Mouse (Mus musculus): ENCODE results near the gene 6030408B16Rik. TPM values are rescaled to one million over a fixed set of nuclear protein-coding genes. Genes with fewer than 3 reads are reported as not detected.
"Not testable (repeated sequence)": the region's sequence is repeated elsewhere in the genome, so short reads cannot be mapped to it uniquely, and the experiment has no call there.

Gene 6030408B16Rik
- total RNA-seq, 2 experiments from 2014 or later = 1.7 to 1.8 TPM

- DNase-seq = no peak
- intact Hi-C loops (cut with DNase I) = loop anchor here (5.0 kb wide), 1 partner anchor 96 kb away; the partner anchor contains the start of gene Grasp
Observed at GRCm38 (mm10) chr15:101317814-101318500, 24.9 kb downstream of the 6030408B16Rik start.

GRCm38 (mm10) chr15:101318889-101319765 lies 26.1 kb downstream of the 6030408B16Rik start:
- no peak for DNase-seq
- intact Hi-C loops (cut with DNase I) = loop anchor here (5.0 kb wide), 1 partner anchor 97 kb away; the partner anchor contains the start of gene Grasp

DNA sequence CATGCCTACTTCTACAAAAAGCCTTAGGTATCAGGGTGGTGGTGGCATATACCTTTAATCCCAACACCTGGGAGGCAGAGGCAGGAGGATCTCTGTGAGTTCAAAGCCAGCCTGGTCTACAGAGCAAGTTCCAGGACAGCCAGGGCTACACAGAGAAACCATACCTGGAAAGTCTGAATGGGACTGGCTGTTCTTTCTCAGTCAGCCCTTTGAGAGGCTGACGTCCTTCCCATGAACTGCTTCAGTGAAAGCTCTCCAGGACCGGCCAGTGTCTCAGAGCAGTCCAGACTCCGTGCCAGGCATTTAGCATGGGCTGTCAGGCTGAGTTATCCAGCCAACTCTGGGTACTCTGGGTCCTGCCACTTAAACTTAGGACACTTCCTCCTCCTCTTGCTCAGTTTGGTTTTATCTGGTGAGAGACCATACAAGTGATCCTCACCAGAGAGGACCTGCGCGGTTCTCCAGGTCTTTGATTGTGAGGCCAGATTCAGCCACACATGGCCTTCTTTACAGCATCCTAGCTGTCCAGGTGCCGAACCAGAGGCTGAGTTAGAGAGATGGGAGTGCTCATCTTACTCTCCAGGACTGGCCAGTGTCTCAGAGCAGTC lies 27.1 kb downstream of the 6030408B16Rik start:
- no peak for DNase-seq
- intact Hi-C loops (cut with DNase I) = no loop called here

GRCm38 (mm10) chr15:101320618-101321041 lies 27.6 kb downstream of the 6030408B16Rik start:
- DNase-seq = no peak

DNA sequence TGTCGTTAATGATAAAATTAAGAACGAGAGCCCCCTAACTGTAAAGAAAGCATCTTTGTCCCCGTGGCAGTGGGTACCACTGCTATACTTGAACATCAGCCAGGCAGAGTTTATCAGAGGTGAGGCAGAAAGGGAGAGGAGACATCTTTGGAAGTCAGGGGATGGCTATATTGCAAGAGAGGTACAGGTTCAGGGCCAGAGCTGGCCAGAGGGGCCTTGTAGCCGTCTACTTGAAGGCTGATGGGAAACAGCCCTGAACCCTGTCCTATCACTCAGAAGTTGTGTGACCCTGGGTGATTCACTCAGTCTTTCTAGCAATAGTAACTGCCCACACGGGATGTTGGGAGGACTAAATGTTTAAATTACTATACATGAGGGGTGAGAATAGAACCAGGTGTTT lies 28.1 kb downstream of the 6030408B16Rik start:
- no peak for DNase-seq
- intact Hi-C loops (cut with DNase I) = no loop called here

More at GRCm38 (mm10) chr15:101320618-101321041, 27.6 kb downstream of the 6030408B16Rik start:
- intact Hi-C loops (cut with DNase I) = no loop called here

DNA sequence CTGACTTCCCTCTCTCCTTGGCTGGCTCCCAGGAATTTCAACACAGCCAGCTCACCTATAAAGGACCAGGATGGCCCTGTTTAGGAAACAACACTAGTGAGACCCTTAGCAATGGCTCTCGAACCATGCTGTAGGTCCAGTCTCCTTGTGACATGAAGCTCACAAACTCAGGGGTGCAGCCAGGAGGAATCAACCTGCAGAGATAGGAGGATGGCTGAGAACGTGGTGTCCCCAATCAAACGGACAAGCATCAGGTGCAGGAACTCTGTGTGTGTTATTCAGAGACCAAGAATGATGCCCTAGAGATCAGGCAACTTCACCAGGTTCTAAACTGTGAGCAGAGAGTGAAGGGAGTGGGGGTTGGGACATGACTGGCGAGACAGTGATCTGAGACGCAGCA lies 29.1 kb downstream of the 6030408B16Rik start:
- no peak for DNase-seq
- intact Hi-C loops (cut with DNase I) = no loop called here

GRCm38 (mm10) chr15:101322640-101323039 lies 29.6 kb downstream of the 6030408B16Rik start:
- no peak for DNase-seq
- intact Hi-C loops (cut with DNase I) = no loop called here

DNA sequence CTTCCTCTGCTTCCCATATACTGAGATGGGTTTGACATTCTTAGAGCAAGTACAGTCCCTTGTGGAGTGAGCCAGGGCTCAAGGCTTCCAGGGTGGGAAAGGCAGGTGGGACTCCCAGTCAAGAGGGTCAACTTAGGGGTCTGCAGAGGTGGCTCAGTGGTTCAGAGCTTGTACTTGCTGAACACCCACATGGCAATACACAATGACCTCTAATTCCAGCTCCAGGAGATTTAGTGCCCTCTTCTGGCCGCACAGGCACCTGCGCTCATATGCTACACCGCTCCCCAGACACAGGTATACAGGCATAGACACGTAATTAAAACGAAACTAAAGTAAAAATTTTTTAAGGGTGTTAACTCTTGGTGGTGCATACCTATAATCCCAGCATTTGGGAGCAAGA lies 30.5 kb downstream of the 6030408B16Rik start:
- intact Hi-C loops (cut with DNase I) = no loop called here
- DNase-seq = no peak

DNA sequence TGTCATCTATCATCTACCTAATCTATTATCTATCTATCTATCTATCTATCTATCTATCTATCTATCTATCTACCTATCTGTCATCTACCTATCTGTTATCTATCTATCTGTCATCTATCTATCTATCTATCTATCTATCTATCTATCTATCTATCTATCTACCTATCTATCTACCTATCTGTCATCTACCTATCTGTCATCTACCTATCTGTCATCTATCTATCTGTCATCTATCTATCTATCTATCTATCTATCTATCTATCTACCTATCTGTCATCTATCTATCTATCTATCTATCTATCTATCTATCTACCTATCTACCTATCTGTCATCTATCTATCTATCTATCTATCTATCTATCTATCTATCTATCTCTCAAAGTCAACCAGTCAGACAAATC lies 31.4 kb downstream of the 6030408B16Rik start:
- DNase-seq; intact Hi-C loops (cut with DNase I): not testable (repeated sequence)

DNA sequence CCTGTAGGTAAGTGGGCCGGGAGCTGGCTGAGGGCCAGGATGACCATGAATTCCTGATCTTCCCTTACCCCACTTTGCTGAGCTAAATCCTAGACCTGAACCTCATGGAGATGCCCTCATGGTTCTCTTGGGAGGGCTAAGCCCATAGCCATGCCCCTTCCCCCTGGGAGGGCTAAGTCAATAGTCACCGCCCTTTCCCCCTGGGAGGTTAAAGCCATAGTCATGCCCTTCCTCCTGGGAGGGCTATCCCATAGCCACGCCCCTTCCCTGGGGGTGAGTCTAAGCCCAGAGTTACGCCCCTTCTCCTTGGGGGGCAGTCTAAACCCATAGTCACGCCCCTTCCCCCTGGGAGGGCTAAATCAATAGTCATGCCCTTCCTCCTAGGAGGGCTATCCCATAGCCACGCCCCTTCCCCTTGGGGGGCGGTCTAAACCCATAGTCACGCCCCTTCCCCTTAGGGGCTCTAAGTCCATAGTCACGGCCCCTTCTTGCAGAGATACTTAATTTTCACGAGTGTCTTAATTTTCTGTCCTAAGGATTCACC lies 33.1 kb downstream of the 6030408B16Rik start:
- no peak for DNase-seq
- intact Hi-C loops (cut with DNase I) = loop anchor here (2.0 kb wide), 2 partner anchors 649 to 659 kb away; no protein-coding TSS in a partner anchor

DNA sequence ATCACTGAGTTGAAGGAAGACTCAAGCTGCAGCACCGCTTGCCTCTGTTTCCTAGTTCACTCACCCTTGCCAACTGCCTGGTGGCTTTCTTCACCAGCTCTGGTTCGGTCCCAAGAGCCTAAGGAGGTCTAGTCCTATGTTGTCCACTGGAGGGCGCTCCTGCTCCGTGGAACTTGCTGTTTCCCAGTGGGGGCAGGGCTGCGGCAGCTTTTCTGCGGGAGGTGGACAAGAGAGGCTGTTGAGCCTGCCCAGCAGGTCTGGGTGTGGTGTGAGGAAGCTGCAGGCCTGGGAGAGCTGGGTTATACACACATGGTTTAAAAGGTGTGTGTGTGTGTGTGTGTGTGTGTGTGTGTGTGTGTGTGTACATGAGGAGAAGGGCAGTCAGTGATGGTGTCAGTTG lies 34.3 kb downstream of the 6030408B16Rik start:
- intact Hi-C loops (cut with DNase I) = loop anchor here (2.0 kb wide), 2 partner anchors 648 to 658 kb away; no protein-coding TSS in a partner anchor
- DNase-seq = peak; percentile 88 to 94

DNA sequence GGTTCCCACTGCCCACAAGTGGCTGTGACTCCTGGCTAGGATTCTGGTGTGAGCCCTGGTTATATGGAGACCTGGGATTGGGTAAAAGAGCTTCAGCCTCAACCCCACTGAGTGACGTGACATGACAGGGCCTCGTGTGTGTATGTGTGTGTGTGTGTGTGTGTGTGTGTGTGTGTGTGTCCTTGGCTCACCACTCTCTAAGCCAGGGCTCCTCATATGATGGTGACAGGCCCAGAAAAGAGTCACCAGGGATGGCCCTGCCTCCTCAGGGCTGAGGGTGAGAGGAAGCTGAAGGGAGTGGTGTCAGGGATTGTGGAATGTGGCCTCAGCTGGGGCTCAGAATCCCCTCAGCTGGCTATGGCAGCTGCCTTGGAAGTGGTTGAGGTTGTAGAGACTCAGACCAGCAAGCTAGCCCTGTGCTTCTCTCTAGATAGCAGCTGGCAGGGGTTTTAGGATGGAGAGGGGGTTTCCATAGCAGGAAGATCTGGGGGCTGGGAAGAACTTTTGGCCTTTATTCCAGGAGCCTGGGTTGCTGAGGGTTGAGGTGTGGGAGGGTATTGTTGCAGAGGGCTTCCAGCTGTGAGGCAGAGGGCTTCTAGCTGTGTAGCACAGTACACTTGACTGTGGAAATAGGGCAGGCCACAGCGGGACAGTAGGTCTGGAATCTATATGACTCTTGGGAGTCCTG lies 36.0 kb downstream of the 6030408B16Rik start:
- intact Hi-C loops (cut with DNase I) = no loop called here
- no peak for DNase-seq

DNA sequence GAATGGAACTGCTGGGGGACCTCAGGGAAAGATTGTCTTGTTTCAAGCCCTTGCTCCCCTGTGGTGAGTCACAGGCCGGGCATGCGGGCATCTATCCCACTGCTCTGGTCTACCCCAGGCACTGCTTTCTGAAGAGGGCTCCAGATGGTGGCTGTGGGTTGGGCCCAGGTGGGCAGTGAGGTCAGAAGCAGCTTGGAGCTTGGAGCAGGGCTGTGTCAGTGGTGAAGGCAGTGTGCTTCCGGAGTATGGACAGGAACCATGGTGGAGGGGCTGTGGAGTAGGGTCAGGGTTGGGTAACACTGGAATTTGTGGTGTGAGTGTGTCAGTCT lies 36.5 kb downstream of the 6030408B16Rik start:
- intact Hi-C loops (cut with DNase I) = no loop called here
- DNase-seq = no peak

DNA sequence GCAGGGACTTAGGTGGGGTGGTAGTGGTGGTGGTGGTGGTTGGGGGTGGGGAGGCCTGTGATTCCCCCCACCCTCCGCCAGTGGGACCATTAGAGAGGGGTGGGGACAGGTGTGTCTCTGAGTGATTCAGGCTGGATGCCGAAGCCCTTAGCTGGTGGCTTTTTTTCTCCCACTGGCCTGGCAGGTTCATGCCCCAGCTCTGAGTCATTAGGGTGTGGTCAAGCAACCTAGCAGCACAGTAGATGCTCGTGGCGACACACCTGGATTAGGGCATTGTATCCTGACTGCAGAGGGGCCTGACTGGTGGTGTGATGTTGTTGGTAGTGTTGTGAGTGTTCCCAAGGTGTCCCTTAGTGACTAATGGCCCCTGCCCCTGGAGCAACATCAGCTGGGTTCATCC lies 38.1 kb downstream of the 6030408B16Rik start:
- DNase-seq = no peak
- intact Hi-C loops (cut with DNase I) = no loop called here

DNA sequence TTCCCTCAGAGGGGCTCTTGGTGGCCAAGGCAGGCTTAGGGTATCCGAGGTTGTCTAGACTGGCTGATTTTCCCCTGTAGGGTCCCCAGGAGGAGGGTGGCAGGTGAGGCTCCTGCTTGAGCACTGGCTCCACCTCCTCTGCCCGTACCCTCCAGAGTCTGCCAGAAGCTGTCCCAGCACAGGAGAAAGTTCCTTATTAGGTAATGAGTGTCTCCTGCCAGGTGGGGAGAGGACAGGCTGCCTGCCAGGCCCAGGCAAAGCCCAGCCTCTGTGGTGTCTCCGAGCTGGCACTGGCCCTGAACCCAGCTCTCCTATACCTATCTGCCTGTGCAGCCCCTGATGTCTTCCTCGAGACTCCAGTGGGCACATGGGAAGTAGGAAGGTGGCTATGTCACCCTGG lies 39.4 kb downstream of the 6030408B16Rik start:
- no peak for DNase-seq
- intact Hi-C loops (cut with DNase I) = no loop called here

DNA sequence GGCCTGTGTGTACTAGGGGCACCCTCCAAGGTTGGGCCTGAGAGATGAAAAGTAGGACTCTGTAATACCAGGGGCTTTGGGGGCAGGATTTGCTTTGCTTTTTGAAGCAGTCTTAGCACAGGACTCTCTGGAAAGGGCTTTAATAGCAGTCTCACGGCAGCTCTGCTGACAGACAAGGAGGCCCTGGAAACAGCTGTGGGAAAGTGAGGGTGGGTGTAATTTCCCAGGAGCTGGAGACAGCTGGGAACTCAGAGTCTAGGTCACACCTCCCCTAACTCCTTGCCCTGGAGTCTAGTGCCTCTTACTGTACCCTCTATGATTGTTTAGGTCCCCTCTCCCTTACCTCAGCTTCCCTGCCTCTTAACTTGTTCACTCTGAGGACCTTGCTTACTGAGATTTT lies 40.2 kb downstream of the 6030408B16Rik start:
- intact Hi-C loops (cut with DNase I) = no loop called here
- no peak for DNase-seq

DNA sequence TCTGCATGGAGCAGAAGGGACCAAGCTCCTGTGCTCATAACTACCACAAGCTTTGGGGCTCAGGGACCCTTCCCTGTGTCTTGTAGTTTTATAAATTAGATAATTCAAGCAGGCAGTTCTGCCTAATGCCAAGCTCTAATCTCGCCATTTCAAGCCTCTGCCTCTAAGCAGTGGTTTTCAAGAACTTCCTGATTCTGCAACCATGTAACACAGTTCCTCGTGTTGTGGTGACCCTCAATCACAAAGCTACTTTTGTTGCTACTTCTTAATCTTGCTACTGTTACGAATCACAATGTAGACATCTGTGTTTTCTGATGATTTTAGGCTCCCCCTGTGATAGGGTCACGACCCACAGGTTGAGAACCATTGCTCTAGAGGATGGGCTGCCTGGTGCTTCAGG lies 40.6 kb downstream of the 6030408B16Rik start:
- intact Hi-C loops (cut with DNase I) = no loop called here
- no peak for DNase-seq

- intact Hi-C loops (cut with DNase I) = loop anchor here (5.0 kb wide), 1 partner anchor 731 kb away; no protein-coding TSS in a partner anchor
Observed at GRCm38 (mm10) chr15:101336474-101337174, 43.6 kb downstream of the 6030408B16Rik start.

DNA sequence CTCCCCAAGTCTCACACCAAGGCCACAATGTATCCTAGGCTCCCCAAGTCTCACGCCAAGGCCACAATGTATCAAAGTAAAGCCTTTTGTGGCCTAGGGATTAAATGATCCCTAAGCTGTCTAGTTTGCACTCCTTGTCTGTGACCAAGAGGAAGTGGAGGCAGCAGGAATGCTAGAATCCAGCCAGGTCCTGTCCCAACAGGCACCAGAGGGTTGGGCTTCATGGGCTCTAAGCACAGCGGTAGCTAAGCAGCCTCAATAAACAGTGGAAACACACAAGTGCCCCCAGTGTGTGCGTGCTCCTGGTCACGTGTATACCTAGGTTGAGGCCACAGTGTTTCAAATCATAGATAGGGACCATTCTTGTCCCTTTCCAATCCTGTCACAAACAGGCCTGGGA lies 45.3 kb downstream of the 6030408B16Rik start:
- intact Hi-C loops (cut with DNase I) = loop anchor here (2.0 to 5.0 kb wide), 3 partner anchors 180 to 729 kb away; no protein-coding TSS in a partner anchor
- DNase-seq = no peak

More at GRCm38 (mm10) chr15:101336474-101337174, 43.6 kb downstream of the 6030408B16Rik start:
- peak in 1 of 2 experiments; percentile 44 for DNase-seq

All from heart, postnatal 14 days (tissue).